Mouse (Mus musculus) v-Abl transformed pro-B cells (cell line): ENCODE measurements around the gene Efcab11.

Experiments used
- in situ Hi-C, 2 experiments: fragments of 400-800 bp; cut with MboI; formaldehyde crosslinking; loops; one replicate each; pipeline ENCODE4 v1.15.1; 2025; ENCODE audit not compliant: unreplicated experiment in 2 of 2

The Efcab11 gene

GRCm38 (mm10) chr12:99765979-99766378 lies 118.3 kb downstream of the Efcab11 start:
- in situ Hi-C loops = no loop called here

- in situ Hi-C loops = no loop called here
Measured at GRCm38 (mm10) chr12:99764053-99764452, 120.2 kb downstream of the Efcab11 start.

- in situ Hi-C loops = no loop called here
Measured at GRCm38 (mm10) chr12:99757754-99758526, 126.3 kb downstream of the Efcab11 start.

DNA sequence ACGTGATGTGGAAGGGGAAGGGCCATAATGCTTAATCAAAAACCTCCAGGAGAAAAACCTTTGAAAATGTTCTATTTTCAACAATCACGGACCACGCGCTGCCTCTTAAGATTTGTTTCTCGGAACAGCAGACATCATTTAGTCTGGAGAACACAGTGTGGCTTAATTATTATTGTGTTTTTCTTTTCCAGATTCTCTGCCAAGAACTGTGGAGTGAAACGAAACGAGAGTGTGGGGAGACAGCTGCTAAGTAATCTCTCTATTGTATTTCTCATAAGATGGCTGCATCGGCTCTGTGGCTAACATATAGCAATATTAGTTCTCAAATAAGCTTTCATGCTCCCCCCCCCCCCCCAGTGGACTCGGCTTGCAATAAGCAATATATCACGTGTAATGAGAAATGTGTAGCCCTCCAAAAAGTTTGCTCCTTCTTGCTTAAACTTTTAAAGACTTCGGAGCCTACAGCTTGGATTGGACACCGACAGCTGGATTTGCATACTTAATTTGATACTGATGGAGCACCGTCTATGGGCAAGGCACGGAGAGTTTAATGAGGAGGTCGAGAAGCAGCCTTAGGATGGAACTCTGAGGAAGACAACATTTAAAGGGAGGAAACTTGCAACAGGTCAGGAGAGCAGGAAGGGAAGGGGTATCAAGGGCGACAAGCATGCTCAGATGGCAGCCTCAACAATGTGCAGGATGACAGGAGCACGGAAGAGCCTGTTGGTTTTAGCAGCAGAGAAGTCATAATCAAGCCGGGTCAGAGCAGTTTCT lies 127.1 kb downstream of the Efcab11 start:
- in situ Hi-C loops = no loop called here

DNA sequence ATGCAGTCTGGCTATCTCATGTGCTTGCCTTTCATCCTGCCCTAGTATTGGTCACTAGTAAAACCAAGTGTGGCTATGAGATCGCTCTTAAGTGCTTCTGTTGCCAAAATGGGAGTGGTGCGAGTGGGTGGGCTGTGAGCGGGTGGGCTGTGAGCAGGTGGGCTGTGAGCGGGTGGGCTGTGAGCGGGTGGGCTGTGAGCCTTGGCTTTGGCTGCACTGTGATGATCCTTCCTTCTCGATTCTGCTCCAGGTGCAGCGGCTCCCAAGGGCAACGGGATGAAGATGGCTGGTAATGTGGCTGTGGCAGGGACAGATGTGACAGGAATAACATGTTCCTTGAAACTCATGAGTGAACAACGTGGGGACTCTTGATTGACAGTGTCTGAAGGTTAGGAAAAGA lies 128.0 kb downstream of the Efcab11 start:
- in situ Hi-C loops = no loop called here

- in situ Hi-C loops = no loop called here
Measured at GRCm38 (mm10) chr12:99752986-99753385, 131.3 kb downstream of the Efcab11 start.

DNA sequence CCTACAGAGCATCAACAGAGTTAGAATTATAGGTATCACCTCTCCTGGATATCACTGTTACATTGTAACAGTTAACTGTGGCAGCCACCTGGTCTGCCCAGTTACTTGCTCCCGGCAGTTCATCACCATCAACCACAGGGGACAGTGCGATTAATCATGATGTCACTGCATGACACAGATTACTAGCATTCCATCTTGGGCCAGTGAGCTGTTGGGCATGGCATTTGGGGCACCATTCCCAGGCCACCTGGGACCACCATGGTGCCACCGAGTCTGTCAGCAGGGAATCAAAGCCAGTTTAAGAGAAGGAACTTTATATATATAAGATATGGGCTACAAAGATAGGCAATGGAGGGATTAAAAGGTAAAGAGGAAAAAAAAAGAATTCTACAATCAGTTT lies 134.8 kb downstream of the Efcab11 start:
- in situ Hi-C loops = no loop called here

DNA sequence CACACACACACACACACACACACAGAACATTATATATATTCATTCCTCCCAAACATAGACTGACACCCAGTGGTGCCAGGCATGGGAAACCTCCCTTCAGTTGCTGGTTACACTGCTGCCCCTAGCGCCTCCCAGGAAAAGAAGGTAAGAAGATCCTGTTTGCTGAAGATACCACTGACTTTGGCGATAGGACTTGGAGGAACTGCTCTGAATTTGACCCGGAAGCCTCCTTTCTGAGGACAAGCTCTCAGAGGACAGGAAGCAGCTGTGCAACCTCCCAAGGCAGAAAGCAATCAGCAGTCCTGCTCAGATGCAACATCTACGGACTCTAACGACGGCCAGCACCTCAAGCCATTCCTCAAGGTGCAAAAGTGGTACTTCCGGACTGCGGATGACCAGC lies 142.6 kb downstream of the Efcab11 start:
- in situ Hi-C loops = no loop called here

DNA sequence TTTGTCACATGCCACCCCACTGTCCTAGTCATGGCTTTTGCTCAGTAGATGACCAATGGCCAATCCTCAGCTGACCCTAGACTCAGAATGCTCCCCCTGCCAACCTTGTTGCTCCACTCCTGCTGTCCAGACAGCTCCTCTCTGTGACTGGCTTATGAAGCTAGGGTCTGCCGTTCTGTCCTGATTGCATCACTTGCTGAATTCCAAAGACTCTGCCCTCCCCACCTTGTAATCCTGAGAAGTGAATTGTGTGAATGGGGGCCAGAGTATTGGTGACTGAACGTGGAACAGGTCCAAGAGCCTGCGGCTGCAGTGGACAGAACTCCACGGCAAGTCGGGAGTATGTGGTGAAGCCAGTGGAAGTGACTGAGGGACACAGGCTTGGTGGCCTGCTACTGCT lies 145.0 kb downstream of the Efcab11 start:
- in situ Hi-C loops = no loop called here

DNA sequence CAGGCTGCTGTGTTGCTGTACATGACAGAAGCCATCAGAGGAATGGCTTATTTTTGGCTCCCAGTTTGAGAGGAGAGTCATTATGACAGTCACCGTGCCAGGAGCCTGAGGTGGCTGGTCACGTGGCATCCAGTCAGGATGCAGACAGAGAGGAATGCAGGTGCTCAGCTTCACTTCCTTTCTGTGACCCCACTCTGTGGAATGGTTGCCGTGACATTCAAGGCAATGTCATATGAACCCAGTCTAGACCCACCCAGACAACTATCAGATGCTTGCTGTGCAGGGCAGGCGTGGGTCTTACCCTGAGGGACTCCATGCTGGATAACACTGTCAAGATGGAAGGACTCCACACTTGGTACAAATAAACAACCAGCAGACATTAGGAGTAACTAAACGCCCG lies 146.0 kb downstream of the Efcab11 start:
- in situ Hi-C loops = no loop called here

- in situ Hi-C loops = no loop called here
Measured at GRCm38 (mm10) chr12:99736971-99737370, 147.3 kb downstream of the Efcab11 start.

GRCm38 (mm10) chr12:99735172-99735571 lies 149.1 kb downstream of the Efcab11 start:
- in situ Hi-C loops = no loop called here

DNA sequence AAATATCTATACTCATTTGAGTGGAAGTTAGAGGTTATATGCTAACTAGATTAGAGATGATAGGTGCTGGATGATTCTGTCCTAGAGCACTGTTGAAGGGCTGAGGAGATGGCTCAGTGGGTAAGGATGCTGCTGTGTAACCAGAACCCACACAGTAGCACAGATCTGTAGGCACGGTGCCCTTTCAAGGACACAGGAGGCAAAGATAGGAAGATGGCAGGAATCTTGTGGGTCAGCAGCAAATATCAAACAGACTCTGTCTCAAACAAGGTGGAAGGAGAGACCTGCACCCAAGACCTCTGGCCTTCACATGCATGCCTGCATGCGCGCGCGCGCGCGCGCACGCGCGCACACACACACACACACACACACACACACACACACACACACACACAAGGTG lies 160.0 kb downstream of the Efcab11 start:
- in situ Hi-C loops = no loop called here

- in situ Hi-C loops = no loop called here
Measured at GRCm38 (mm10) chr12:99723791-99724190, 160.4 kb downstream of the Efcab11 start.

GRCm38 (mm10) chr12:99721318-99721717 lies 162.9 kb downstream of the Efcab11 start:
- in situ Hi-C loops = no loop called here

DNA sequence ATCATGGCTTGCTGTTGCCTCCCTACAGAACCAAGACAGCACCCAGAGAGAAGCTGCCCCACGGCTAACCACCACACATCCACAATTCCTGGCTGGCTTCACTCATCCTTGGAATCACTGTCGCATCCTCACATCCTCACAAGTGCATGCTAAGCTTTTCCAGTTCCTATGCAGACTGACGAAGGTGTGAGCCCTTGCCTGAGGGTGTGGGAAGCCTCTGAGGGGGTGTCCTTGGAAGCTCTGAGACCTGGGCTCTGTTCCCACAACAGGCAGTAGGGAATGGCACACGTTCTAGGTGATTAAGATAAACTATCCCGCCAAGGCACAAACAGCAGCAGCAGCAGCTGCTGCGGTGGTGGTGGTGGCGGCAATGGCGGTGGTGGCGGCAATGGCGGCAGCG lies 164.5 kb downstream of the Efcab11 start:
- in situ Hi-C loops = no loop called here

- in situ Hi-C loops = no loop called here
Measured at GRCm38 (mm10) chr12:99718161-99718560, 166.1 kb downstream of the Efcab11 start.

GRCm38 (mm10) chr12:99716038-99716610 lies 168.1 kb downstream of the Efcab11 start:
- in situ Hi-C loops = no loop called here

DNA sequence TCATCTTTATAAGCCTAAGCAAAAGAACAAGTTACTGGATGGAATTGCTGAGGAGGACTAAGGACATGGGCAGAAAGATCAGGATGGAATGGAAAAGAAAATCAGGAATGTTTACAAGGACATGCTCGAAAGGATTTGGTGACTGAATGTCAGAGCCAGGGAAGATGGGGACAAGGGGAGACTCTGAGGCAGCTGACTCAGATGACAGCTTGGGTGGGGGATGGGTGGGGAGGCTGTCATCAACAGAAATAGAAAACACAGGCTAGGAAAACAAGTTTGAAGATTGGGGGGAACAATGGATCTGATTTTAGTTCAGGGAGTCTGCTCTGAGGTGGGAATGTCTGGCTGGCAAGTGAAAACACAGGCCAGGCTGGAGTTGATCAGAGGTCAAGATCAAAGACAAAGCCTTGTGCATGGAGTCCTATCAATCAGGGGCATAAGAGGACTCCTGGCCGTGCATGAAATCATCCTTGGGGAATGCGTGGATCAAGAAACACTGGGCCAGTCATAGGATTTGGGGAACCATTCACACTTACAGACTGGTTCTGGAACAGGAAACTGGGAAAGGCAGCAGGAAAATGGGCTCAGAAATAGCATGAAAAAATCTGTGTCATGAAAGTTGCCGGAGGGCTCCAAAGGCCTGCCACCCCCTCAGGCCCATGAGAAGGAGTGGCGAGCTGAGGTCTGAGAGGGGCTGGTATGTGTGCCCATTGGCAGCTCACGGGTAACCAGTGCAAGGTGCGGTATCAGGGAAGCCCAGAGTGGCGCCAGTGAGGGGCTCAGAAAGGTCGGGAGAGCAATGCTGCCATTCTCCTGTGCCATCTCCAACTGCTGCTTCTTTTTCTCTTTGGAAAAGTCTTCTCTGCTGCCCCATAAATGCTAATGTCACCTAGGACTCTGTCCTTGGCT lies 168.9 kb downstream of the Efcab11 start:
- in situ Hi-C loops = no loop called here

GRCm38 (mm10) chr12:99712214-99712613 lies 172.0 kb downstream of the Efcab11 start:
- in situ Hi-C loops = no loop called here

- in situ Hi-C loops = no loop called here
Measured at GRCm38 (mm10) chr12:99702248-99702647, 182.0 kb downstream of the Efcab11 start.
